Mouse (Mus musculus) stomach, embryonic 16.5 days (tissue): ENCODE data around the gene Sumo2. TPM values are rescaled to one million over a fixed set of nuclear protein-coding genes. Genes with fewer than 3 reads are reported as not detected.

Experiments used
- ATAC-seq: fragments of 200-750 bp; cut with Nextera tagmentation; 2 replicates; pipeline ENCODE4 v1.8.0; 2017; ENCODE audit warnings: moderate number of reproducible peaks, moderate TSS enrichment; ENCODE audit not compliant: insufficient read depth, low FRiP score
- H3K27ac ChIP-seq: fragments of 300-500 bp; sonication (generic); 2 replicates; pipeline ENCODE4 v1.5.1; 2014; ENCODE audit warnings: low read length
- H3K27me3 ChIP-seq: fragments of 300-500 bp; sonication (generic); 2 replicates; pipeline ENCODE4 v1.6.1; 2014; ENCODE audit warnings: low read length, control low read depth, mixed read lengths; ENCODE audit not compliant: control insufficient read depth, insufficient read depth
- H3K36me3 ChIP-seq: fragments of 300-500 bp; sonication (generic); 2 replicates; pipeline ENCODE4 v1.6.1; 2014; ENCODE audit warnings: low read length; ENCODE audit not compliant: control insufficient read depth, insufficient read depth
- H3K4me1 ChIP-seq: fragments of 300-500 bp; sonication (generic); 2 replicates; pipeline ENCODE4 v1.6.1; 2014; ENCODE audit warnings: low read length, control low read depth, mixed read lengths; ENCODE audit not compliant: control insufficient read depth, insufficient read depth
- H3K4me2 ChIP-seq: fragments of 300-500 bp; sonication (generic); 2 replicates; pipeline ENCODE4 v1.6.1; 2014; ENCODE audit warnings: low read depth, low read length, mixed read lengths
- H3K4me3 ChIP-seq: fragments of 300-500 bp; sonication (generic); replicated peaks from 2 replicates; pipeline ENCODE4 v1.5.1; 2014; ENCODE audit warnings: mild to moderate bottlenecking, low read length
- H3K9ac ChIP-seq: fragments of 300-500 bp; sonication (generic); 2 replicates; pipeline ENCODE4 v1.6.1; 2014; ENCODE audit warnings: low read length
- H3K9me3 ChIP-seq: fragments of 300-500 bp; sonication (generic); replicated peaks from 2 replicates; pipeline ENCODE4 v1.6.1; 2016; ENCODE audit warnings: low read length, control low read depth; ENCODE audit not compliant: control insufficient read depth
- WGBS: fragments of 180-500 bp; shearing (Covaris S2); extraction: QIAGEN DNeasy Blood & Tissue Kit; methylation state at CpG from one replicate; pipeline ENCODE4 v1.1.7; 2014; 5-methylcytosine and 5-hydroxymethylcytosine counted together
- polyA plus RNA-seq: library from polyadenylated mRNA; unstranded; fragments of >200 nt; fragmentation: Nextera tagmentation; extraction: Ambion mirVana; gene quantifications from 2 replicates; pipeline ENCODE4 v1.2.1, GENCODE M21; 2015

Gene Sumo2
- polyA plus RNA-seq, 1 experiment from 2014 or later: 737 TPM

GRCm38 (mm10) chr11:115492387-115492786 lies 43.7 kb downstream of the Sumo2 start:
- Histone ChIP-seq H3K27ac (no peak overlapping the region), H3K27me3 (no peaks in the 10 kb centered on the region), H3K36me3 (peaks cover 4% of the 10 kb centered on the region; the same call in 1 of the 2 replicates), H3K4me1 (peaks cover 18% of the 10 kb centered on the region), H3K9ac (peak overlapping the region; percentile 83), H3K9me3 (no peaks in the 10 kb centered on the region), H3K4me2 (peak overlapping the region; percentile 90), H3K4me3 (peak overlapping the region; percentile 72)
- ATAC-seq: no peak
- 31% methylated on average over 6 of the region's 6 CpGs for WGBS

GRCm38 (mm10) chr11:115491356-115492083 lies 44.6 kb downstream of the Sumo2 start, which contains the start of gene Nt5c:
Gene Nt5c (minus strand): TSS chr11:115491862.
- WGBS: under 1% methylated on average over 43 of the region's 43 CpGs
- peak within 1 kb of the TSS; percentile 72 for H3K4me3 ChIP-seq
- peaks cover 18% of the 10 kb centered on the region for H3K4me1 ChIP-seq

GRCm38 (mm10) chr11:115490441-115491355 lies 45.4 kb downstream of the Sumo2 start:
- peak; percentile 38; the same call in 1 of the 2 replicates for ATAC-seq
- Histone ChIP-seq H3K9me3 (no peaks in the 10 kb centered on the region), H3K4me2 (peak overlapping the region; percentile 90), H3K9ac (peak overlapping the region; percentile 83), H3K36me3 (no peaks in the 10 kb centered on the region), H3K27ac (peak overlapping the region; percentile 83), H3K4me3 (peak overlapping the region; percentile 72), H3K4me1 (peaks cover 18% of the 10 kb centered on the region), H3K27me3 (no peaks in the 10 kb centered on the region)
- WGBS: 26% methylated on average over 25 of the region's 25 CpGs

More at GRCm38 (mm10) chr11:115491356-115492083, 44.6 kb downstream of the Sumo2 start, which contains the start of gene Nt5c:
- H3K27me3 ChIP-seq: no peaks in the 10 kb centered on the region
- no peaks in the 10 kb centered on the region for H3K9me3 ChIP-seq
- H3K27ac ChIP-seq: peak within 1 kb of the TSS; percentile 83
- peak; percentile 91 for ATAC-seq
- H3K9ac ChIP-seq: peak within 1 kb of the TSS; percentile 83
- H3K36me3 ChIP-seq: no peaks in the 10 kb centered on the region
- H3K4me2 ChIP-seq: peak within 1 kb of the TSS; percentile 90

GRCm38 (mm10) chr11:115488551-115489104 lies 47.4 kb downstream of the Sumo2 start:
- Histone ChIP-seq H3K4me2 (no peak overlapping the region), H3K9me3 (no peaks in the 10 kb centered on the region), H3K9ac (no peak overlapping the region), H3K27me3 (no peaks in the 10 kb centered on the region), H3K4me1 (peaks cover 18% of the 10 kb centered on the region), H3K27ac (no peak overlapping the region), H3K4me3 (no peak overlapping the region), H3K36me3 (no peaks in the 10 kb centered on the region)
- no peak for ATAC-seq
- 87% methylated on average over 19 of the region's 19 CpGs for WGBS

- no peak overlapping the region; the same call in 1 of the 2 replicates for H3K27ac ChIP-seq
Observed at GRCm38 (mm10) chr11:115485155-115485554, 50.9 kb downstream of the Sumo2 start.

GRCm38 (mm10) chr11:115483726-115484125 lies 52.4 kb downstream of the Sumo2 start:
- Histone ChIP-seq H3K4me2 (no peak overlapping the region), H3K9ac (0 out of 2 replicates have a peak overlapping the region, but pooled peaks have one; percentile 16), H3K9me3 (no peaks in the 10 kb centered on the region), H3K36me3 (no peaks in the 10 kb centered on the region), H3K27me3 (no peaks in the 10 kb centered on the region), H3K4me1 (no peaks in the 10 kb centered on the region), H3K27ac (no peak overlapping the region), H3K4me3 (no peak overlapping the region)
- no peak for ATAC-seq
- WGBS: 19% methylated on average over 6 of the region's 6 CpGs

More at GRCm38 (mm10) chr11:115485155-115485554, 50.9 kb downstream of the Sumo2 start:
- ATAC-seq: no peak
- H3K4me2 ChIP-seq: no peak overlapping the region
- no peaks in the 10 kb centered on the region for H3K36me3 ChIP-seq
- H3K4me1 ChIP-seq: no peaks in the 10 kb centered on the region
- H3K9me3 ChIP-seq: no peaks in the 10 kb centered on the region
- WGBS: 64% methylated on average over 12 of the region's 12 CpGs
- H3K27me3 ChIP-seq: no peaks in the 10 kb centered on the region
- H3K4me3 ChIP-seq: no peak overlapping the region
- H3K9ac ChIP-seq: no peak overlapping the region

GRCm38 (mm10) chr11:115483278-115483677 lies 52.8 kb downstream of the Sumo2 start:
- Histone ChIP-seq H3K27me3 (no peaks in the 10 kb centered on the region), H3K9ac (0 out of 2 replicates have a peak overlapping the region, but pooled peaks have one; percentile 16), H3K4me2 (no peak overlapping the region), H3K36me3 (no peaks in the 10 kb centered on the region), H3K27ac (no peak overlapping the region), H3K4me1 (no peaks in the 10 kb centered on the region), H3K9me3 (no peaks in the 10 kb centered on the region), H3K4me3 (no peak overlapping the region)
- no peak for ATAC-seq
- 75% methylated on average over 11 of the region's 11 CpGs for WGBS

GRCm38 (mm10) chr11:115481553-115482259 lies 54.4 kb downstream of the Sumo2 start:
- Histone ChIP-seq H3K36me3 (no peaks in the 10 kb centered on the region), H3K4me2 (no peak overlapping the region), H3K4me3 (no peak overlapping the region), H3K4me1 (0 out of 2 replicates have a peak, but pooled peaks cover 4% of the 10 kb centered on the region), H3K9me3 (no peaks in the 10 kb centered on the region), H3K9ac (no peak overlapping the region), H3K27me3 (no peaks in the 10 kb centered on the region), H3K27ac (no peak overlapping the region)
- WGBS: 81% methylated on average over 6 of the region's 6 CpGs
- no peak for ATAC-seq
